Mouse (Mus musculus) cerebellum, adult 2 months (tissue): ENCODE results near the gene Katnbl1.

Experiments used
- CTCF ChIP-seq: fragments of 200-500 bp; IDR thresholded peaks from 2 replicates; pipeline ENCODE4 v1.5.1; 2011; ENCODE audit warnings: low read depth, mild to moderate bottlenecking, control low read depth, low read length, moderate library complexity, borderline replicate concordance; ENCODE audit not compliant: insufficient read depth
- POLR2A ChIP-seq: fragments of 200-500 bp; IDR thresholded peaks from 2 replicates; pipeline ENCODE4 v1.6.1; 2011; ENCODE audit warnings: low read length, control low read depth, borderline replicate concordance; ENCODE audit not compliant: insufficient read depth

DNA sequence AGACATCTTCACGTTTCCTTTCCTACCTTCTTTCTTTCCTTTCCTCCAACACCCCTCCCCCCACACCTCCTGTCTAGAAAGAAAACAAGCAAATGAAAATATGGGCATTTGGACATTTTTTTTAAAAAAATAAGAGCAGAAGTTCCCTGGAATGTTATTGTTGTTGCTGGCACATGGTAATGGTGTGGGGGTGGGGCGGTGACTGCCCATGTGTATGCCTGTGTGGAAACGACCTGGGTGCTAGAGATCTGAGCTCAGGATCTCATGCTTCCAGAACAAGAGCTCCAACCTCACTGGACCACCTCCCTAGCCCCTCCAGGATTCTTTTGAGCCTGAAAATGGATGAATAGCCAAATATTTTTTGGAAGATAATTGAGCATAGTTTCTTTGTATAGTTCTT lies 37.9 kb upstream of the Katnbl1 start:
- TF ChIP-seq POLR2A = no peak
- TF ChIP-seq CTCF = no peak
